Mouse (Mus musculus) adrenal gland, postnatal 4 days (tissue): Measurements from ENCODE around the gene Pi4ka. TPM values are rescaled to one million over a fixed set of nuclear protein-coding genes. Genes with fewer than 3 reads are reported as not detected.

Experiments
- DNase-seq, 2 experiments: peaks; one replicate each; pipeline ENCODE4 v3.0.0; 2021 to 2022; ENCODE audit warnings: low spot score in 2 of 2, mixed read lengths in 2 of 2
- total RNA-seq, 2 experiments: library from RNA; stranded (reverse); gene quantifications; 2 replicates each; pipeline ENCODE4 v1.2.3; 2021

Gene Pi4ka
- total RNA-seq, 2 experiments from 2014 or later: 65.0 to 70.9 TPM

DNA sequence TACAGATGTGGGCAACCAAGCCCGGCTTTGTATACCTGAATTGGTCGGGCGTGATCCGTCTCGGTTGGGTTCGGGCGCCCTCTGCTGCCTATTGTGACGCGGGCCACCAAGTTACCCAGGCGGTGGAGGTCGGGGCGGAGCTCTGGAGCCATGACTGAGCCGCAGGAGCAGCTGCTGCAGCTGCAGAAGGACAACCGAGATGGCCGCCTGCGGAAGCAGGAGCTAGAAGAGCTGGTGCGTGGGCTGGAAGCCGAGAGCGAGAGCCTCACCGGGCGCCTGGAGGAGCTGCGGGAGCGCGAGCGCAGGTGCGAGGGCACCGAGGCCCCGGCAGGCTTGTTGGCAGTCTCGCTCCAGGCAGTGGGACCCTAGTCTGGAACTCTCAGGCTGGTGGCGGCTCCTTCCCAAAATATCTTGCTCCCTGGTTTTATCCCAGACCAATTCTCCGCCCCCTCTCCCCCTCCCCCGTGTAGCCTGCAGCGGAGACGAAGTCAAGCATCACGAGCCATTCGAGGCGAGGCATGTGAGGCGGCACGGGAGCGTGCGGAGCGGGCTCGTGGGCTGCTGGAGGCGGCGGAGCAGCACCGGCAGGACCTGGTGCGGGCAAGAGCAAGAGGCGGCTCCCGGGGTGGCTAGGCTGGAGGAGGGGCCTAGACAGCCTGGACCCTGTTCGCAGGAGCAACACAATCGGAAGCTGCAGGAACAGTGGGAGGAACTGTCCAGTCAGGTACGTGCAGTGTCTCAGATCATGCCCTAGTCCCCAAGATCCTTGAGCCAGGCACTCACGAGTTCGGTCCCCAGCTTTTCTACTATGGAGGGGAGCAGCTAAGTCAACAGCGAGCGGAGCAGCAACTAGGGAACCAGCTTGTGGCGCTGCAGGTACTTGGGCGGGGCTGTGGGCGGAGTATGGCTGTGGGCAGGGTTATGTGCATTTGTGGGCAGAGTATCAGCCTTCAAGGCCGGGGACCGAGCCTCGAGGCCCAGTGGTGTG is 129.7 kb downstream of the Pi4ka start:
- DNase-seq: peak; percentile 84 to 86

DNA sequence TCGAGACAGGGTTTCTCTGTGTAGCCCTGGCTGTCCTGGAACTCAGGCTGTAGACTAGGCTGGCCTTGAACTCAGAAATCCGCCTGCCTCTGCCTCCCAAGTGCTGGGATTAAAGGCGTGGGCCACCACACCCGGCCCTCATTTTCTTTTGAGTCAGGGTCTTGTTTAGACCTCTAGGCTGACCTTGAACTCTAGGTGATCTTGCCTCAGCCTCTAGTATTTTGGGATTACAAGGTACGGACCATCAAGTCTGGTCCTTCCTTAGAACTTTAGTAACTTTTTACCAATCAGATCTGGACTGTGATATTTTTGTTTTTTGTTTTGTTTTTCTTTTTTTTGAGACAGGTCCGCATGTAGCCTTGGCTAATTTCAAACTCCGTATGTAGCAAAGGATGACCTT is 130.4 kb downstream of the Pi4ka start, which contains the start of gene Tmem191c:
Gene Tmem191c (plus strand): TSS at position 357 of the 400 bp plus-strand sequence.
- no peak for DNase-seq

- no peak for DNase-seq
Observed at GRCm38 (mm10) chr16:17271856-17272255, 134.3 kb downstream of the Pi4ka start.

- DNase-seq: no peak
Observed at GRCm38 (mm10) chr16:17271124-17271523, 135.0 kb downstream of the Pi4ka start.

GRCm38 (mm10) chr16:17269872-17270271 is 136.2 kb downstream of the Pi4ka start:
- no peak for DNase-seq

- no peak for DNase-seq
Observed at GRCm38 (mm10) chr16:17267937-17268336, 138.2 kb downstream of the Pi4ka start.

DNA sequence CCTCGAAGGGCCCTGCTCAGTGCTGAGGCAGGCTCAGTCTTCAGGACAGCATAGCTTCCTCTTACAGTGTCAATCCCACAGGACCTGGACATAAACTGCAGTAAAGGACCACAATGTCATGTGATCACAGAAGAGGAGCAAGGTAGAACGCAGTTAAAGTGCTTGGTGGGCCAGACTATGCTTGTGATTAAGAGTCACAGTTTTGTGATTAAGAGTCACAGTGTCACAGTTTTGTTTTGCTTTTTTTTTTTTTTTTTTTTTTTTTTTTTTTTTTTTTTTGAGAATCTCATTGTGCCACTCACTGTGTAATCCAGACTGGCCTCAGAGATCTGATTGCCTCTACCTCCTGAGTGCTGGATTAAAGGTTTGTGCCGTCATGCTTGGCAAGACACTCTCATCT is 140.0 kb downstream of the Pi4ka start:
- DNase-seq: no peak

DNA sequence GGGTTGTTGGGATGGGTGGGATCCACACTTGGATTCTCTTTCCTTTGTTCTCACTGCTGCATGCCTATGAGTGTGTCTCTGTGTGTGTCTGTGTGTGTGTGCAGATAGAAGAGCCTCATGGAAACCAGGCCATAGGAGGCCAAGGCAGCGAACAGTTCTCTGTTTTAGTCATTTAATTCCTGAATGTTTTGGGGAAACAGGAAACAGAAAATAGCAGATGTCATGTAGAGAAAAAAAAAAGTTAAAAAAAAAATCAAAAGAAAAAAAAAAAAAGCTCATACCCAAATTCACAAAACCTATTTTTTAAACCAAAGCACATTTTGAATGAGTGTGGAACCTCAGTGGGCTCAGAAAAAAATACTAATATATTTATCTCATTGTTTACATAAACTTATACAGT is 144.8 kb downstream of the Pi4ka start:
- no peak for DNase-seq

DNA sequence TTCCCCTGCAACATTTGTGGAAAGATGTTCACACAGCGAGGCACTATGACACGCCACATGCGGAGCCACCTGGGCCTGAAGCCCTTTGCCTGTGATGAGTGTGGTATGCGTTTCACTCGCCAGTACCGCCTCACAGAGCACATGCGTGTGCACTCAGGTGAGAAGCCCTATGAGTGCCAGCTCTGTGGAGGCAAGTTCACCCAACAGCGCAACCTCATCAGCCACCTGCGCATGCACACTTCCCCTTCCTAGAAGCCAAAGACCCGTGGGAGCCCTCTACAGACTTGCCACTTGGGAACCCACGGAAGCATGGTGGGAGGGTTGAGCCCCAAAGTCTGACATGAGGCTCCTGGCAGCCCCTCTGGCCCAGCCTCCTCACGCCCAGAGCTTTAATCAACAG is 147.2 kb downstream of the Pi4ka start:
- no peak for DNase-seq

DNA sequence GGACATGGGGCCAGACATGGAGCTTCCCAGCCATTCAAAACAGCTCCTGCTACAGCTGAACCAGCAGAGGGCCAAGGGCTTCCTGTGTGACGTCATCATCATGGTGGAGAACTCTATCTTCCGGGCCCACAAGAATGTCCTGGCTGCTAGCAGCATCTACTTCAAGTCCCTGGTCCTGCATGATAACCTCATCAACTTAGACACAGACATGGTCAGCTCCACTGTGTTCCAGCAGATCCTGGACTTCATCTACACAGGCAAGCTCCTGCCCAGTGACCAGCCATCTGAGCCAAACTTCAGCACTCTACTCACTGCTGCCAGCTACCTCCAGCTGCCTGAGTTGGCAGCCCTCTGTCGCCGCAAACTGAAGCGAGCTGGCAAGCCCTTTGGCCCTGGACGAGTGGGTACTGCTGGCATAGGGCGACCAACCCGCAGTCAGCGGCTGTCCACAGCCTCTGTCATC is 148.7 kb downstream of the Pi4ka start:
- DNase-seq: no peak

- DNase-seq: no peak
Observed at GRCm38 (mm10) chr16:17255270-17255669, 150.8 kb downstream of the Pi4ka start.

DNA sequence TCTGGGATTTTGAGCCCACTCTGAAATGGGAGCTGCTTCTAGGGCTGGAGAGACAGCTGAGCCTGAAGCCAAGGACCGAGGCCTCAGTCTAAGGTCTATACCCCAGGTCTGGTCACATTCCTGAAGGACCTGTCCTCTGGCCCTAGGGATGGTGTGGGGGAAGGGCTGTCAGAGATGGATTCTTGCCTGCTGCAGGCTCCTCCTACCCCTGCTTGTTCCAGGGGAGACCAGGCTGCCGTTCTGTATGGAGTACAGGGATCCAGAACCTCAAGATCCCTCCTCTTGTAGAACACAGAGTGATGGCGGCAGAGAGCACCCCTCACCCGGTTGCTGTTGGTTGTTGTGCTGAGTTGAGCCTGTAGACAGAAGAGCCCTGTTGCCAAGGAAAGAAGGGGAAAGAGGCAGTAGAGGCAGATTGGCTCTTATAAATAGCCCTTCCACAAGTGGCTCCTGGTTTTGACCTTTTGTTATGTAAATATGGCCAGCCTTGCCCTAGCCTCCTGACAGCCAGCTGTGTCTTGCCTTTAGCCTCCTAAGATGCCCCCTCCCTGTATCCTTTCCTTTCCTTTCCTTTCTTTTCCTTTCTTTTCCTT is 152.0 kb downstream of the Pi4ka start:
- no peak for DNase-seq

DNA sequence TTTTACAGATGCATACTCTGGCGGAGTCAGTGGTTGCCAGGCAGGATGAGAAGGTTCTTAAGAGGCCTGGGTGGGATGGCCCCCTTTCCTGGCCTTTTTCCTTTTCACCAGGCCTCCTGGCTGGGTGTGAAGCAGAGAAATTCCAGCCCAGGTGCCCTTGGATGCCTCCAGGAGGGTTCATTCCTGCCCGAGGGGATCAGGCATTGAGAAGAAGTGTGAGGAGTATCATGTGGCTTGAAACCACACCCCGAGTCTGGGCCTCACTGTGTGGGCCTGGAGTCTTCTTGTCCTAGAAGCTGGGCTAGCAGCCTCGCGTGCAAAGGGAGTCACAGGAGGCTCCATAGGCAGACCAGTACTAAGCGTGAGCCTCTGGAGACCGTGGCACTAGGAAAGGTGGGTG is 153.3 kb downstream of the Pi4ka start:
- no peak for DNase-seq

GRCm38 (mm10) chr16:17252086-17252726 is 153.9 kb downstream of the Pi4ka start:
- DNase-seq: no peak

DNA sequence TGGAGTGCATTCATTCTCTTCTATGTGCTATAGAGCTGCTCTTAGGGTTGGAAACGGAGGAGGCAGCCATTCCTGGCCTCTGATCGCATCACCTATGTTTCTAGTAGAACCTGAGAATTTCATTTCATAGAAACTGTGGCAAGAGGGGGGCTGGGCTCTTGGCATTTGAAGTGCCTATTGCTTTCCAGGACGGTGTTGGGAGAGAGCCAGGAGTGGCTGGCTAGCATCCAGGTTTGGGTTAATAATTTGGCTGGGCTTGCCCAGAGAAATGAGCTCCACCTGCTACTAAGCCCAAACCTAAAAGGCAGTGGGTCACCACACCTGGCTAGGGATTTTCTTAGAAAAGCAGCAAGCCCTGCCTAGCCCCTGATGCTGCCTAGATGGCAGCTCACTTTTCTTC is 154.6 kb downstream of the Pi4ka start:
- DNase-seq: peak in 1 of 2 experiments; percentile 55

DNA sequence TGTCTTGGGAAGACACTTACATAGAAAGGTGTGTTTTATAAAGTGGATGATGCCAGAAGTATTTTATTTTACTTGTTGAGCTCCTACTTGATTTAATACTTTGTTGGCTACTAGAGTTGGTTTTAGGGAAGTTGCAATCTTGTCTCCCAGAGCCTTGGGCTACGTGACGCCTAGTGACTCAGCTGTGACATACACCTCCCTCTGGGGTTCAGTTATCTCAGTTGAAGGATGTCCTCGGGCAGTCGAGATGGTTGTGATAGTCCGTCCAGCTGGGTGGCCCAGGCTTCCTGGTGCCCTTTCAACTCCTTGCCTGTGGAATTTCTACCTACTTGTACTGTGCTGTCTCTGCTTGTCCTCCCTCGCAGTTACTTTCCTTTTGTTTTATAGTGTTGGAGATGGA is 157.0 kb downstream of the Pi4ka start:
- DNase-seq: no peak

DNA sequence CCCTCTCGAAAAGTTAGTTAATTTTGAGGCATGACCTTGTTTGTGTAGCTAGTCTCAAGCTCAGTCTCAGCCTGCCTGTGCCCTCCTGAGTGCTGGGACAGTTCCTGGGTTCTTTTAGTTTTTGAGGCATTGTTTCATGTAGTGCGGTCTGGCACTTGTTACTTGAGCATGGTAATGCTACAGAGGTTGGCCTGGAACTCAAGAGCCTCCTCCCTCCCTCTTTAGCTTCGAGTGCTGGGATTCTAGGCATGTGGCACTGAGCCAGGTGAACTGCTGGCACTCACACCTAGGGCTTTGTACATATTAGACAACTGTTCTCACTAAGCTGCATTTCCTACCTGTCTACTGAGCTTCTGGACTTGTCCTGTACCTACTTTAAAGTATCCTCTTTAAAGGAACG is 158.4 kb downstream of the Pi4ka start:
- DNase-seq: no peak

DNA sequence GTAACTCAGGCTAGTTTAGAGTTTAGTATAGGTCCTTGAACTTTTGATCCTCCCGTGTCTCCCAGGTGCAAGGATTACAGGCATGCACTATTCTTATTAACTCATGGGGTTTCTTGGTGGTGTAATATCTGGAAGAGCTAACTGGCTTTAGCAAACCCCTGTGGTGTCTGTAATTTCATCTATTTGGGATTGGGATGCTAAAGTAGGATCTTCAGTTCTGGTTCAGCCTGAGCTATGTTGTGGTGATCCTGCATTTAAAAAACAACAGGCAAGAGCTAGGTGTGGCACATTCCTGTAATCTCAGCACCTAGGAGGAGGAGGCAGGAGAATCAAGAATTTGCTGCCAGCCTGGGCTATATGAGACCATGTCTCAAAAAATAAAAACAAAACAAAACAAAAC is 161.1 kb downstream of the Pi4ka start:
- DNase-seq: no peak

DNA sequence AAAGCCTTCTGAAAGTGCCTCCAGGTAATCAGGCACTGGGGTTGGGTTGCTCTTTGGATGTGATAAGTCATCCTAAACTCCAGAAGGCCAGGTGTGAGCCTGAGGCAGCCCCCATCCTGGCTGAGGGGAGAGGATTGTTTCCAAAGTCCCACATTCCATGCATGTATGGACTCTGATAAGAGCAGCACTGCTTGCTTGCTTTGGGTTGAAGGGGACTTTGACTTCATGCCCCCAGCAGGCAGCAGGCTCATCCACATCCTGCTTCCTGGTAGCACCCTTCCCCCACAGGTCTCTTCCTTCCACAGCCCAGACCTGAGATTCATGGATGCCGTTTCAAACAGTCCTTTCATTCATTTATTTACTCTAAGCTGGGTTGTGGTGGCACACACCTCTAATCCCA is 162.4 kb downstream of the Pi4ka start:
- DNase-seq: no peak

- no peak for DNase-seq
Observed at GRCm38 (mm10) chr16:17239409-17239808, 166.7 kb downstream of the Pi4ka start.

- DNase-seq: no peak
Observed at GRCm38 (mm10) chr16:17237634-17238033, 168.5 kb downstream of the Pi4ka start.
